Mouse (Mus musculus) Patski (cell line): ENCODE results near the gene Zfp57. TPM values are rescaled to one million over a fixed set of nuclear protein-coding genes. Genes with fewer than 3 reads are reported as not detected.

ENCODE experiments used
- ATAC-seq: fragments of 100-300 bp; one replicate; pipeline ENCODE4 v1.8.0; 2021
- CTCF ChIA-PET: fragments of 350-600 bp; sonication (Branson Sonifier 250); formaldehyde crosslinking; loops from one replicate; lab custom pipeline; 2022; ENCODE audit warnings: inconsistent platforms; lab: Charles Lee
- POLR2A ChIA-PET: fragments of 350-600 bp; sonication (Branson Sonifier 250); formaldehyde crosslinking; loops from one replicate; lab custom pipeline; 2022; ENCODE audit warnings: antibody characterized with exemption, inconsistent platforms; lab: Charles Lee
- DNase-seq: peaks from one replicate; pipeline ENCODE4 v3.0.0-alpha.2; 2011; ENCODE audit warnings: low read depth, low spot score
- H3K27me3 ChIP-seq: fragments of 371-371 bp; one replicate; pipeline ENCODE4 v1.5.1; 2021
- CTCF ChIP-seq: fragments of 100-300 bp; IDR thresholded peaks from one replicate; pipeline ENCODE4 v1.5.1; 2021
- in situ Hi-C: fragments of 300-500 bp; cut with MboI; formaldehyde crosslinking; loops from 3 replicates; pipeline ENCODE4 v1.11.1; 2018; ENCODE audit warnings: low pct_unique_long_range_greater_than_20kb, mixed read lengths
- polyA plus RNA-seq: library from polyadenylated mRNA; unstranded; gene quantifications from one replicate; pipeline ENCODE4 v1.2.3, GENCODE M21; 2021

Gene Zfp57
- polyA plus RNA-seq, 1 experiment from 2014 or later = 36.3 TPM

GRCm38 (mm10) chr17:37050876-37051275, 49.9 kb downstream of the Zfp57 start:
- CTCF ChIA-PET = interaction anchor here (1.0 kb wide), 1 partner anchor 158 kb away, joined by 3 read pairs; no protein-coding TSS in a partner anchor
- in situ Hi-C loops = loop anchor here (5.0 to 25.0 kb wide), 2 partner anchors 159 to 789 kb away; partner anchors contain the start of genes Rpp21, Trim39 and Trim40
- no peak for ATAC-seq
- DNase-seq = no peak
- TF ChIP-seq CTCF = no peak
- POLR2A ChIA-PET = no interaction called here
- no peaks in the 10 kb centered on the region for H3K27me3 ChIP-seq

- in situ Hi-C loops = loop anchor here (5.0 to 25.0 kb wide), 2 partner anchors 159 to 789 kb away; partner anchors contain the start of genes Rpp21, Trim39 and Trim40
- POLR2A ChIA-PET = no interaction called here
- H3K27me3 ChIP-seq = no peaks in the 10 kb centered on the region
- DNase-seq (no peak), ATAC-seq (no peak)
- CTCF ChIA-PET = interaction anchor here (1.0 kb wide), 1 partner anchor 159 kb away, joined by 3 read pairs; no protein-coding TSS in a partner anchor
- no peak for TF ChIP-seq CTCF
Observed at GRCm38 (mm10) chr17:37051745-37052144, 50.8 kb downstream of the Zfp57 start.

GRCm38 (mm10) chr17:37056957-37057356, 56.0 kb downstream of the Zfp57 start:
- POLR2A ChIA-PET = no interaction called here
- no peak for TF ChIP-seq CTCF
- CTCF ChIA-PET = interaction anchor here (1.3 kb wide), 1 partner anchor 12 kb away, joined by 3 read pairs; no protein-coding TSS in a partner anchor
- in situ Hi-C loops = loop anchor here (25.0 kb wide), 1 partner anchor 795 kb away; the partner anchor contains the start of genes Rpp21 and Trim39
- ATAC-seq (no peak), DNase-seq (no peak)
- H3K27me3 ChIP-seq = no peaks in the 10 kb centered on the region

Other genes with a start within 250 kb of the Zfp57 start
- gene H2-M10.5, start 228.3 kb upstream of the Zfp57 start, polyA plus RNA-seq = not detected
- not detected for gene H2-M10.6, start 189.0 kb upstream of the Zfp57 start, polyA plus RNA-seq
- gene Trim26, start 164.0 kb upstream of the Zfp57 start, polyA plus RNA-seq = 38.9 TPM
- 0.31 TPM for gene Trim15, start 134.0 kb upstream of the Zfp57 start, polyA plus RNA-seq
- gene Trim10, start 131.6 kb upstream of the Zfp57 start, polyA plus RNA-seq = 0.04 TPM
- not detected for gene Trim40, start 111.0 kb upstream of the Zfp57 start, polyA plus RNA-seq
- not detected for gene Trim31, start 103.0 kb upstream of the Zfp57 start, polyA plus RNA-seq
- 0.45 TPM for gene Rnf39, start 58.2 kb upstream of the Zfp57 start, polyA plus RNA-seq
- 56.1 TPM for gene Ppp1r11, start 49.4 kb upstream of the Zfp57 start, polyA plus RNA-seq
- gene Znrd1, start 42.6 kb upstream of the Zfp57 start, polyA plus RNA-seq = 42.1 TPM
- 10.3 TPM for gene Znrd1as, start 42.6 kb upstream of the Zfp57 start, polyA plus RNA-seq
- gene 2410137M14Rik, start 19.9 kb upstream of the Zfp57 start, polyA plus RNA-seq = not detected
- 0.28 TPM for gene H2-M5, start 11.6 kb upstream of the Zfp57 start, polyA plus RNA-seq
- gene Mog, start 22.2 kb downstream of the Zfp57 start, polyA plus RNA-seq = 0.10 TPM
- gene Gabbr1, start 44.8 kb downstream of the Zfp57 start, polyA plus RNA-seq = 44.4 TPM
- gene Olfr90, start 87.3 kb downstream of the Zfp57 start, polyA plus RNA-seq = not detected
- not detected for gene Olfr91, start 97.1 kb downstream of the Zfp57 start, polyA plus RNA-seq
- not detected for gene Olfr92, start 118.9 kb downstream of the Zfp57 start, polyA plus RNA-seq
- gene Olfr93, start 160.3 kb downstream of the Zfp57 start, polyA plus RNA-seq = not detected
- gene Ubd, start 192.7 kb downstream of the Zfp57 start, polyA plus RNA-seq = 0.06 TPM
- gene Olfr94, start 199.8 kb downstream of the Zfp57 start, polyA plus RNA-seq = not detected
- gene Olfr95, start 212.0 kb downstream of the Zfp57 start, polyA plus RNA-seq = not detected
- not detected for gene Olfr96, start 219.0 kb downstream of the Zfp57 start, polyA plus RNA-seq
- not detected for gene Olfr97, start 236.2 kb downstream of the Zfp57 start, polyA plus RNA-seq